Mouse (Mus musculus) ES-E14 (cell line): Measurements from ENCODE around the gene 0610010F05Rik.

ENCODE experiments used
- CHD2 ChIP-seq: IDR thresholded peaks from 2 replicates; pipeline ENCODE4 v1.6.1; 2014; ENCODE audit warnings: mild to moderate bottlenecking, low read depth, low read length, inconsistent platforms
- HCFC1 ChIP-seq: IDR thresholded peaks from 2 replicates; pipeline ENCODE4 v1.6.1; 2012; ENCODE audit warnings: low read length, inconsistent platforms, borderline replicate concordance; ENCODE audit not compliant: insufficient read depth
- MAFK ChIP-seq: IDR thresholded peaks from 2 replicates; pipeline ENCODE4 v1.6.1; 2014; ENCODE audit warnings: mild to moderate bottlenecking, low read depth, low read length, inconsistent platforms; ENCODE audit not compliant: insufficient read depth
- ZC3H11A ChIP-seq: IDR thresholded peaks from 2 replicates; pipeline ENCODE4 v1.6.1; 2012; ENCODE audit warnings: low read depth, mild to moderate bottlenecking, inconsistent platforms, low read length, borderline replicate concordance

DNA sequence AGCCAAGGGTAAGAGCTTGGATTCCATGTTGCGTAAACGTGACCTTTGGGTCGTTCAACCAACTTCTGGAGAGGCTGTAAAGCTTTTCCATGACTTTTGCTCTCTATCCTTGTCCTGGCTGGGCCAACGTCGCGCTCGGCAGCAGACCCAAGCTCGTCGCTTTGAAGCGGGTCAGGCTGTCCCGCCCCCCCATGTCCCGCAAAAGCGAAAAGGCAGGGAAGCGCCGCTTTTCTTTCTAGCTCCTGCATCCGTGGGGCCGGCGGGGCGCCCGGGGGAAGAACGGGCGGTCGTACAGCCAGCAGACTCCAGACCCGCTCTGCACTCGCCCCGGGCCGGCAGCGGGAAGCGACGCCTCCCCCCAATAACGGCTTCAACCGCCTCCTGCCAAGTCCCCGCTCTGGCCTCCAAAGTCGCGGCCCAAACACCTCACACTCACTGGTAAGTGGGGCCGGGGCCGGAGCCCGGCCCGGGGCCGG, 31.9 kb upstream of the 0610010F05Rik start, which contains the start of gene Pus10:
- TF ChIP-seq CHD2: no peak
- no peak for TF ChIP-seq ZC3H11A
- no peak for TF ChIP-seq HCFC1
- TF ChIP-seq MAFK: no peak
